Mouse (Mus musculus) MEL (cell line): ENCODE measurements at regions not wholly inside any gene's neighbourhood (a gene's known extent, or its start where the extent isn't known, plus 50 kb on each side); places are given as distances from the start of the nearest gene placed in this dataset.

ENCODE experiments used
- DNase-seq: peaks from one replicate; pipeline ENCODE4 v3.0.0; 2011; ENCODE audit warnings: low read depth, low spot score
- H3K27ac ChIP-seq: 2 replicates; pipeline ENCODE4 v1.5.1; 2012; ENCODE audit warnings: low read depth, mild to moderate bottlenecking, control low read depth, low read length, moderate library complexity; ENCODE audit not compliant: control insufficient read depth
- H3K27me3 ChIP-seq, 2 experiments: fragments of 150-350 bp in 1 of 2; sonication (generic) in 1 of 2; 2 replicates each; pipeline ENCODE4 v1.6.1; 2012; ENCODE audit warnings: low read length in 2 of 2, mild to moderate bottlenecking in 2 of 2, improper control_type of control experiment in 1 of 2, moderate library complexity in 1 of 2; ENCODE audit not compliant: insufficient read depth in 2 of 2, control insufficient read depth in 1 of 2
- H3K36me3 ChIP-seq, 2 experiments: 2 replicates each; pipeline ENCODE4 v1.6.1; 2012 to 2014; ENCODE audit warnings: low read length in 2 of 2, improper control_type of control experiment in 1 of 2, inconsistent platforms in 1 of 2, mild to moderate bottlenecking in 1 of 2; ENCODE audit not compliant: insufficient read depth in 2 of 2, control insufficient read depth in 1 of 2
- H3K4me1 ChIP-seq, 2 experiments: fragments of 150-350 bp in 1 of 2; sonication (generic) in 1 of 2; 2 replicates each; pipeline ENCODE4 v1.6.1; 2012; ENCODE audit warnings: low read length in 2 of 2, improper control_type of control experiment in 1 of 2, mild to moderate bottlenecking in 1 of 2; ENCODE audit not compliant: insufficient read depth in 2 of 2, control insufficient read depth in 1 of 2
- H3K4me3 ChIP-seq, 2 experiments: fragments of 150-350 bp in 1 of 2; sonication (generic) in 1 of 2; 2 replicates each; pipeline ENCODE4 v1.5.1; 2012; ENCODE audit warnings: low read depth in 2 of 2, low read length in 2 of 2, mild to moderate bottlenecking in 2 of 2, moderate library complexity in 2 of 2, control low read depth in 1 of 2, improper control_type of control experiment in 1 of 2; ENCODE audit not compliant: control insufficient read depth in 1 of 2, insufficient read depth in 1 of 2
- H3K79me2 ChIP-seq: 2 replicates; pipeline ENCODE4 v1.6.1; 2012; ENCODE audit warnings: mild to moderate bottlenecking, low read length, moderate library complexity; ENCODE audit not compliant: control insufficient read depth, poor library complexity, insufficient read depth
- H3K9ac ChIP-seq: 2 replicates; pipeline ENCODE4 v1.6.1; 2012; ENCODE audit warnings: low read depth, mild to moderate bottlenecking, control low read depth, low read length, moderate library complexity; ENCODE audit not compliant: control insufficient read depth, poor library complexity, severe bottlenecking
- H3K9me3 ChIP-seq: fragments of 150-350 bp; sonication (generic); replicated peaks from 2 replicates; pipeline ENCODE4 v1.6.1; 2012; ENCODE audit warnings: mild to moderate bottlenecking, low read length, improper control_type of control experiment, moderate library complexity; ENCODE audit not compliant: insufficient read depth
- CHD2 ChIP-seq: IDR thresholded peaks from 2 replicates; pipeline ENCODE4 v1.6.1; 2011; ENCODE audit warnings: low read length, improper control_type of control experiment
- ELF1 ChIP-seq: IDR thresholded peaks from 2 replicates; pipeline ENCODE4 v1.6.1; 2014; ENCODE audit warnings: low read depth, mild to moderate bottlenecking, inconsistent platforms, low read length, improper control_type of control experiment, moderate library complexity
- ETS1 ChIP-seq: IDR thresholded peaks from 2 replicates; pipeline ENCODE4 v1.6.1; 2012; ENCODE audit warnings: low read depth, mild to moderate bottlenecking, inconsistent platforms, low read length, improper control_type of control experiment, moderate library complexity
- KAT2A ChIP-seq: conservative IDR thresholded peaks from 2 replicates; pipeline ENCODE4 v1.6.1; 2012; ENCODE audit warnings: low read depth, low read length, improper control_type of control experiment, inconsistent platforms
- MAFK ChIP-seq: IDR thresholded peaks from 2 replicates; pipeline ENCODE4 v1.6.1; 2011; ENCODE audit warnings: low read depth, mild to moderate bottlenecking, low read length, improper control_type of control experiment, borderline replicate concordance
- MXI1 ChIP-seq: IDR thresholded peaks from 2 replicates; pipeline ENCODE4 v1.6.1; 2011; ENCODE audit warnings: mild to moderate bottlenecking, low read depth, low read length, improper control_type of control experiment
- POLR2A ChIP-seq, 2 experiments: IDR thresholded peaks; 2 replicates each; pipeline ENCODE4 v1.6.1; 2011 to 2012; ENCODE audit warnings: low read length in 2 of 2, mild to moderate bottlenecking in 2 of 2, control low read depth in 1 of 2, improper control_type of control experiment in 1 of 2, low read depth in 1 of 2, moderate library complexity in 1 of 2; ENCODE audit not compliant: control insufficient read depth in 1 of 2, insufficient read depth in 1 of 2, poor library complexity in 1 of 2
- POLR2AphosphoS2 ChIP-seq: IDR thresholded peaks from 2 replicates; pipeline ENCODE4 v1.6.1; 2011; ENCODE audit warnings: low read length, improper control_type of control experiment
- POLR2AphosphoS5 ChIP-seq: IDR thresholded peaks from 2 replicates; pipeline ENCODE4 v1.6.1; 2012; ENCODE audit warnings: low read depth, borderline replicate concordance, mild to moderate bottlenecking, inconsistent platforms, low read length, moderate library complexity, mixed read lengths
- RCOR1 ChIP-seq: IDR thresholded peaks from 2 replicates; pipeline ENCODE4 v1.6.1; 2012; ENCODE audit warnings: low read depth, mild to moderate bottlenecking, inconsistent platforms, low read length, improper control_type of control experiment
- SIN3A ChIP-seq: IDR thresholded peaks from 2 replicates; pipeline ENCODE4 v1.6.1; 2012; ENCODE audit warnings: low read length, improper control_type of control experiment, inconsistent platforms
- TAL1 ChIP-seq: IDR thresholded peaks from 2 replicates; pipeline ENCODE4 v1.6.1; 2012; ENCODE audit warnings: mild to moderate bottlenecking, inconsistent platforms, low read length, moderate library complexity, mixed read lengths
- TCF12 ChIP-seq: IDR thresholded peaks from 2 replicates; pipeline ENCODE4 v1.6.1; 2014; ENCODE audit warnings: low read depth, mild to moderate bottlenecking, inconsistent platforms, low read length, improper control_type of control experiment, moderate library complexity
- UBTF ChIP-seq: IDR thresholded peaks from 2 replicates; pipeline ENCODE4 v1.6.1; 2012; ENCODE audit warnings: low read depth, mild to moderate bottlenecking, inconsistent platforms, low read length, improper control_type of control experiment, moderate library complexity, borderline replicate concordance; ENCODE audit not compliant: insufficient read depth
- USF2 ChIP-seq, 2 experiments: IDR thresholded peaks; 2 replicates each; pipeline ENCODE4 v1.6.1; 2011 to 2012; ENCODE audit warnings: improper control_type of control experiment in 2 of 2, low read length in 2 of 2, borderline replicate concordance in 1 of 2, inconsistent platforms in 1 of 2, low read depth in 1 of 2, mild to moderate bottlenecking in 1 of 2; ENCODE audit not compliant: insufficient read depth in 1 of 2
- ZC3H11A ChIP-seq: IDR thresholded peaks from 2 replicates; pipeline ENCODE4 v1.6.1; 2012; ENCODE audit warnings: low read depth, mild to moderate bottlenecking, inconsistent platforms, low read length, improper control_type of control experiment
- ZNF384 ChIP-seq: IDR thresholded peaks from 2 replicates; pipeline ENCODE4 v1.6.1; 2012; ENCODE audit warnings: low read depth, mild to moderate bottlenecking, inconsistent platforms, low read length, improper control_type of control experiment

DNA sequence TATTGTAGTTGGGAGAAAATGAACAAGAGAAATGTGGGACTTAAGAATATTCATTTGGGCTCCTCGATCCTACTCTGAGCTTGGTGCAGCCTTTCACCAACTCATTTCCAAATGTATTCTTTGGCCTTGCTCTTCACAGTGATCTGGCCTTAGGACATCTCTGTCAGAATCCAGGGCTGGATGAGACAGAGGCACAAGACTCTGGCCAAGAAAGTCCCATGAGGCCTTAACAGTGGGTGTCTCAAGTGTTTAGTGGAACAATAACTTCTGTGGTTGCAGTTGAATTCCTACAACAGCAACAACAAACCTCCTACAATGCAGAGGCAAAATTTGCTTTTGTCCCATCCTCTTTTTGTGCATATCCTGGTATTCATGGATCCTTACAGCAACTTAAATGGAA, 589.2 kb upstream of the Gm26657 start:
- Histone ChIP-seq H3K9me3 (no peaks in the 10 kb centered on the region), H3K27me3 (no peaks in the 10 kb centered on the region), H3K36me3 (no peaks in the 10 kb centered on the region), H3K4me1 (no peaks in the 10 kb centered on the region), H3K79me2 (no peaks in the 10 kb centered on the region), H3K9ac (no peak overlapping the region), H3K27ac (no peak overlapping the region), H3K4me3 (no peak overlapping the region)
- no peak for DNase-seq
- no peak for TF ChIP-seq TAL1
- no peak for TF ChIP-seq MXI1
- TF ChIP-seq TCF12 = no peak

- no peak for DNase-seq
- Histone ChIP-seq H3K4me3 (no peak overlapping the region), H3K9ac (no peak overlapping the region), H3K79me2 (no peaks in the 10 kb centered on the region), H3K27ac (no peak overlapping the region), H3K27me3 (no peaks in the 10 kb centered on the region), H3K36me3 (no peaks in the 10 kb centered on the region), H3K4me1 (no peaks in the 10 kb centered on the region), H3K9me3 (no peaks in the 10 kb centered on the region)
- TF ChIP-seq ZNF384 = no peak
- no peak for TF ChIP-seq UBTF
- no peak for TF ChIP-seq MAFK
- no peak for TF ChIP-seq POLR2AphosphoS5
- no peak for TF ChIP-seq MXI1
Observed at GRCm38 (mm10) chr4:56143827-56144226, 596.0 kb upstream of the Gm26657 start.

DNA sequence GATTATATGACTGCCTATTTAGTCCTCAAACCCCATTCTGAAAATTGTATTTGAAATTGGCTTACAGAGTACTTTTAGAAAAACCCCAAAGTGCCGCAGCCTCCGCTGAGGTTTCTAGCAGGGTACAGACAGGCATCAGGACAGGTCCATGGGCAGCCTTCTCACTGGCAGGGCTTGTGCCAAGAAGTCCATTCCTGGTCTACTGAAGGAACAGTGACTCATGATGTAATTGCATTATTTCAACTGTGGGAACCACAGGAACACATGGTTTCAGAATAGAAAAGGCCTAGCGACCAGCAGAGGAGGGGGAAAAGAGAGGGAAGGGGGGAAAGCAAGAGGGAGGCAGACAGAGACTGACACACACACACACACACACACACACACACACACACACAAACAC, 603.0 kb upstream of the Gm26657 start:
- H3K9me3 ChIP-seq = no peaks in the 10 kb centered on the region
- no peak for TF ChIP-seq POLR2AphosphoS2
- no peak for TF ChIP-seq POLR2A (IDR thresholded peaks at IDR 0.05; ENCODE audit: control insufficient read depth in 1 of 2, insufficient read depth in 1 of 2, low read depth in 1 of 2, low read length in 2 of 2, poor library complexity in 1 of 2)
- no peak for TF ChIP-seq KAT2A
- no peak for TF ChIP-seq ELF1
- no peak for TF ChIP-seq ETS1
- TF ChIP-seq RCOR1 = no peak
- TF ChIP-seq ZC3H11A = no peak
- TF ChIP-seq SIN3A = no peak
- no peak for TF ChIP-seq MXI1
- TF ChIP-seq TCF12 = no peak
- no peak for TF ChIP-seq USF2 (IDR thresholded peaks at IDR 0.05; ENCODE audit: borderline replicate concordance in 1 of 2, insufficient read depth in 1 of 2, low read depth in 1 of 2, low read length in 2 of 2)
- TF ChIP-seq CHD2 = no peak
- DNase-seq = no peak
- H3K36me3 ChIP-seq = no peaks in the 10 kb centered on the region
- no peaks in the 10 kb centered on the region for H3K4me1 ChIP-seq
- no peaks in the 10 kb centered on the region for H3K79me2 ChIP-seq
- H3K27me3 ChIP-seq = no peaks in the 10 kb centered on the region
- no peak overlapping the region for H3K27ac ChIP-seq
- H3K4me3 ChIP-seq = no peak overlapping the region
- no peak overlapping the region for H3K9ac ChIP-seq
